Mouse (Mus musculus) brain, embryonic 18.5 days (tissue): ENCODE data around the gene Tmem210.

Source experiments
- DNase-seq: peaks from one replicate; pipeline ENCODE4 v3.0.0-alpha.2; 2012; ENCODE audit warnings: low read depth, low spot score

The Tmem210 gene

DNA sequence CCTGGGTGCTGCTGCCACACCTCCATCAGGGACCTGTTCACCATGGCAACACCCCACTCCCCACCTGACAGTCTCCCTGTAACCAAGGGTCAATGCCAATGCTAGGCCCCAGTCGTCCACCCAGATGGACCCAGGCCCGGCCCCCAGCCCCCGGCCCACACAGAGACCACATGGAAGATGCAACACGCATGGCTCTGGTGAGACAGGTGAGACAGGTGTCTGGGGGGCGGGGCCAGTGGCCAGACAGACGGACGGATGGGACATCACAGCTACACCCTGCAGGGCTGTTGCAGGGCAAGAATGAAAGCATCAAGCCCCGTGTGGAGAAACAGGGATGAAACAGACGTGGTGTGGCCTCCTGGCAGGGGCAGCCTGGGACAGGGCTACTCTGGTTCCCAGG is 5.8 kb downstream of the Tmem210 start:
- DNase-seq, result no peak

GRCm38 (mm10) chr2:25297093-25297492 is 9.1 kb downstream of the Tmem210 start:
- no peak for DNase-seq

DNA sequence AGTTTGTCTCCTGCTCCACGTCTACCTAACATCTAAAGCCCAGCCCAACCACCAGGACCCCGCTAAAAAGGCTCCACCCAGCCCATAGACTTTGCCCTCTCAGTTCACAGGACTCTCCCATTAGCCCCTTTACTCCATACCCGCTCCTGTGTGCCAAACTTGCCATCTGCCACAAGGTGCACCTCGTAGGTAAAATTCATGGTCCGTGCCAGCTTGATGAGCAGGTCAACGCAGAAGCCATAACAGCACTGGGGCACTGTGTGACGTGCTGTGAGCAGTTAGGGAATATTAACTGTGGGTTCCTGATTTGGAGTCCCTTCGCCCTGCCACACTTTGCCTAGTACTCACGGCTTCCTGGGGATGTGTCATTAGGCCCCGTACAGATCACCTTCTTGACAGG is 10.1 kb downstream of the Tmem210 start:
- no peak for DNase-seq

DNA sequence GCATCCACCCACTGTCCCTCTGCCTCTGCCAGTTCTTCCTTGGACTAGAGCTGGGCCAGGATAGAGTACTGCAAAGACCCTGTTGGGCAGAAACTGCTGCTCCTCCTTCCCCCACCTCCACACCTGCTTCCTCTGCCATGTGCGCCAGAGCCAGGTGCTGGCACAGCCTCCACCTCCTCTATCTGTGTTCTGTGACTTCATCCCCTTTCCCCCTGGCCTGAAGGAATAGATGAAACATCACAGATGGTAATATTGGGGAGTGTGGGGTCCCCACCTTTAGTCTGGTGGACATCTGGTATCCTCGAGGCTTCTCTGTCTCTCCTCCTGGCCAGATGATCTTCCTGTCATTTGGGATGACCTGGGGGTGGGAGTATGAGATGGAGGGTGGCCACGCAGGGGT is 15.5 kb downstream of the Tmem210 start:
- no peak for DNase-seq

DNA sequence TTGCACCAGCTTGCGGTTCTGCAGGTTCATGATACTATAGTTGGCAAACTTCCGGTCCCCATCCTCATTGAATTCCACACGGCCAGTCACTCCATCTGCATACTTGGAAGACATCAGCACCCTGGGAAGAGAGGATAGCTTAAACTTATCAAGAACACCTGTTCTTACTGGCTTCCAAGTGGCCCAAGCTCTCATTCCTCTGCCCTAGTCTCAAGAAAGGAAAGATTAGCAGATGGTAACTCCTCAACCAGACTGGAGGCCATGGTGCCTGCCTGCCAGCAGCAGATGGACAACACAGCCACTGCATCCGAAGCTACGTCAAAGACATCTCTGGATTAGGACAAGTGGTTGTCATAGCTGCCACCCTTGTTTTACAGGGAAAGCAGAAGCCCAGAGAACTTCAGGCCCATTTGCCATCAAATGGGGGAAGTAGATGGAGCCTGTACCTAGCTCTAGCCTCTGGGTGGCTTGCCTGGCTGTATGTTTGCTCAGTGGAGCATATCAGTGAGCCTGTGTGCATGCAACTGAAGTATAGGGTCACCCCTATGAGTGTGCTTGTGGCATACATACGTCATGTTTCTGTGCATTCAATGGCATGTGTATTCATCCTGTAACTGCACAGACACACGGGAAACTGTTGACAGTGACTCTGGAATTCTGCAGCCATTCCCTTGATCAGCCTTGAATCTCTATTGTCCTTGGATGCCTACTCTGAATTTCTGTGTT is 16.1 kb downstream of the Tmem210 start:
- no peak for DNase-seq

DNA sequence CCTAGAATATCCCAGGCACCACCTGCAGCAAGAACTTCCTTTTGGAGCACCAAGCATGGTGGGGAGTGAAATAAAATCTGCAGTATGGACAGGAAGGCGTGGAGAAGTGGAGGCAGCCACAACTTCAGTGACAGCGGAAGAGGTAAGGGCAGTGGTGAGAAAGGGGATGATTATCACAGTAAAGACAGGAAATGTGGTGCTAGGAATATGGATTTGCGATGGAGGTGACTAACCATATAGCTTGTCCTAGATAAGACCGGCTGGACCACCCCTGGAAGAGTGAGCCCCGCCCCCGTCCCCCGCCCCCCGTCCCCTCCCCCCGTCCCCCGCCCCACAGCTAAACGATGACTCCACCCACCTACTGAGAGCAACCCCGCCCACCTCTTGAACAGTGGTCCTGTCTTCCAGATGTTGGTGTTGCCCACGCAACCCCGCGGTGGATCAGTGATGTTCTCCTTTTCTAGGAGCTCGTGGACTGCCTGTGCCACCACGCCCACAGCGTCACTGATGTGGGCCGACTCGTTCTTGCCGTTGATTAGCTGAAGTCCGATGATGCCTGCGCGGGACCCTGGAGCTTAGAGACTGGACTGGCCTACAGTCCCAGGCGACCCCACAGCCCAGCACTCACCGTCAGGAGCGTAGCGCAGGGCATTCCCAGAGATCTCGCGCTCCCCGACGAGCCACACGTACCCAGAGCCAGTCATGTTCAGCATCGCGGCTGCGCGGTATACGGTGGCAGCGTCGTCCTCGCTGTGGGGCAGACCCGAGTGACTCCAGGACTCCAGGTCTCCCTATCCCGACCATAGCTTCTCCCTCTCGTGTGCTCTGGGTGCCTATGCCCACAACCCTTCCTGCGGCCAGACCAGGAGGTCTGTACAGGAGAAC is 17.0 kb downstream of the Tmem210 start:
- no peak for DNase-seq

- no peak for DNase-seq
Observed at GRCm38 (mm10) chr2:25305587-25306359, 17.8 kb downstream of the Tmem210 start.

DNA sequence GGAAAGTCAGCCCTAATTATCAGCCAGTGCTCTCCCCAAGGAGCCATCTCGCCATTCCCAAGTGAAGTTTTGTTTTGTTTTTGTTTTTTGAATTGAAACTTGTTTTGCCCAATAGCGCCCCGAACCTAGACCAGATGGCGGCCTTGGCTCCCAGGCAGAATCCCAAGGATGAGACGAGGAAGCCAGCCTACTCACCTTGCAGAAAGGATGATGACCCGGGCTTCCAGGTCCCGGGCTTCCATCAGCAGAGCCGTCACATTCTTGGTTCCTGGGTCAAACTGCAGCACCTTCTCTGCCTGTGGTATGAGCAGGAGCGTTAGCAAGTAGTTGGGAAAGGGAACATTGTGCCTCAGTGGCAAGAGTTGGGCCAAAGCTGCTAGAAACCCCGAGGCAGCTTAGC is 22.2 kb downstream of the Tmem210 start:
- DNase-seq, result no peak

- DNase-seq, result no peak
Observed at GRCm38 (mm10) chr2:25310969-25311368, 23.0 kb downstream of the Tmem210 start.

GRCm38 (mm10) chr2:25311491-25311891 is 23.5 kb downstream of the Tmem210 start:
- no peak for DNase-seq

DNA sequence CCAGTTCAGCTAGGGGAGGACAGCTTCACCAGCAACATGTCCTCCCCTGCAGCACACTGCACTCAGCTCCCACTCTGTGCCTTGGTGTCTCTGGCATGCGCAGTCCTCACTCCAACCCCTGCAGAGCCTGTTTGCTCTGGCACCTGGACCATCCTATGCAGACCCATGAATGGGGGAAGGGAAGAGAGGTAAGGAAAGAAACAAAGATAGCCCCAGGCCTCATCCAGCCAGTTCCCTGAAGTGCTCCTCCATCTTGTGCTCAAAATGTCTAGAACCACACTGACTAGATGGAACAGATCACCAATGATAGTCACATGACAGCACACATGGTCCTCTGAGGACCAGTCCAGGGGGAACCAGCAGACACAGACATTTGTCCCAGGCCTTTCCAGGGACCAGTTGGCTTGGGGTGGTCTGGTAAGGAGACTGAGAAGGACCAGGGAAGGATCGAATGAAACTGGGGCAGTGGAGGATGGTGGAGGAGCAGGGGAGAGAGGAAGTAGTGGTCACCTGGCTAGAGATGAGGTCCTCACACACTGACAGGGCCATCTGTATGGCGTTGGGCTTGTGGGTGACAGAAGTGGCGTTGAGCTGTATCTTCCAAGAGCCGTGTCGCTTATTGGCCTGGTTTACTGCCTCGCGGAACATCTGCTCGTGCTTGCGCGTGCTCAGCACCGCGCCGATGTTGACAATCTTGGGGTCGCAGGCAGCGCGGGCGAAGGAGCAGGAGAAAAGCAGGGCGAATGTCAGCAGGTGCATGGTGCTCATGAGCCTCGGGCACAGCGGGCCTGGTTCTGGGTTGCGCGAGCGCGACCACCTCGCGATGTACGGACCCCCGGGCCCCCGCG is 30.4 kb downstream of the Tmem210 start:
- DNase-seq, result no peak

DNA sequence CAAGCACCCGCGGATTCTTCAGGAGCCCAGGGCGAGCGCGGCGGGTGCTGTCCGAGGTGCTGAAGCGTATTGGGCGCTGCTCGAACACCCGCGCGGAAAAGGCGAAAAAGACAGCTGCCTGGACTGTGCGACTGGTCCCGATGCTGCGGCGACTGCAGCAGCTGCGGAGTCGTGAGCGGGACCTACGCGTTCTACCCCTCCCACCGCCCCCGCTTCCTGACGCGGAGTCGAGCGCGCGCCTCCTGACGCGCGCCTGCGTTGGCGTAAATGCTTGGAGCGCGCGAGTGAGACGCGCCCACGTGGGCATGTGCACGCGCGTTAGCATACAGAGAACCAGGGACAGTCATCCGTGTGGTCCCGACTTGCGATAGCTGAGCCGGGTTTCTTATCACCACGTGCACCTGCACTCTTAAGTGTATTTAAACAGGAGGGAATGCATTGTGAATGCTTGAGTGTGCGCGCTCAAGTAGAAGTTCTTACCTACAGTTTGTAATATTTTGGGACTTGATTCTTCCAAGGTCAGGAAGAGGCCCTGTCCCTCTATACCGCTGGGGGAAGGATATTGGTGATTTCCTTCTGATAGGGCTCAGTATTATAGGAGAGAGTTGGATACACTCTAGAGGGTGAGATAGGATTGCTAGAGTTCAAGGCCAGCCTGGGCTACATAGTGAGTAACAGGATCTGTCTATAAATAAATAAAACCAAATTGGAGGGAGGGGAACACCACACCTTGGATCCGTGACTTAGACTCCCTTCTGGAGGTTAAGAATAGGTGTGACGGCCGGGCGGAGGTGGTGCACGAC is 31.2 kb downstream of the Tmem210 start, which contains the start of gene Grin1:
Gene Grin1, minus strand, starts transcription at position 217 of the 803 bp plus-strand sequence.
- DNase-seq, result peak; percentile 77

GRCm38 (mm10) chr2:25320084-25320483 is 32.1 kb downstream of the Tmem210 start:
- no peak for DNase-seq

DNA sequence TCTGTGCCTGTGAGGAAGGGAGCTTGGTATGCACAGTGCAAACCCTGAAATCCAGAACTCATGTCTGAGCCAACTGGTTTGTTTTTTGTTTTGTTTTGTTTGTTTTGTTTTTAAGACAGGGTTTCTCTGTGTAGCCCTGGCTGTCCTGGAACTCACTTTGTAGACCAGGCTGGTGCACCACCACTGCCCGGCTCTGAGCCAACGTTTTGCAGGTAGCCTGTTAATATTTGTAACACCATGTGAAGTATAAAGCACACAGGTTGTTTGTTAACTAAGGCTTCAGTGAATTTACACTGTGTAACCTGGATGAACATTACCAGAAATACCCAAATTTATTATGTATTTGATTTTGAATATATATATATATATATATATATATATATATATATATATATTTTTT is 38.1 kb downstream of the Tmem210 start:
- DNase-seq, result no peak

GRCm38 (mm10) chr2:25328440-25328839 is 40.5 kb downstream of the Tmem210 start:
- no peak for DNase-seq

- no peak for DNase-seq
Observed at GRCm38 (mm10) chr2:25331470-25331869, 43.5 kb downstream of the Tmem210 start.

- DNase-seq, result peak; percentile 98
Observed at GRCm38 (mm10) chr2:25332286-25333160, 44.6 kb downstream of the Tmem210 start, which contains the start of gene Man1b1. TSS of gene Man1b1 (plus strand) at chr2:25332338.

DNA sequence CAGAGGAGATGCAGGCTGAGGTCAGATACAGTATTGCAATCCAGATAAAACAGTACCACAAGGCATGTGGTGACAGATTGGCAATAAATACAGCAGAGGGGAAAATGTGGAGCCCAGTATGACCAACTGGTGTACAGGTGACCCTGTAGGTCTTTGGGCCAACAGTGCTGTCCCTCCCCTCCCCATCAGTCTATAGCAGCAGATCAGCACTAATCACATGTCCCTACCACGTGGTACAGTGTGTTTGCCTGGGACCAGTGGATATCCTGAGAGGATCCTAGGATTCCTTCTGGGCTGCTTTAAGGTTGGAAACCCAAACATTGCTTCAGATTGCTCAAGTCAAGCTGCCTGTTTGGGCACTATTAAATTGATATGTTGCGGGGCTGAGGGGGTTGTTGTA is 45.6 kb downstream of the Tmem210 start:
- no peak for DNase-seq

- DNase-seq, result no peak
Observed at GRCm38 (mm10) chr2:25338303-25338702, 50.4 kb downstream of the Tmem210 start.
